Mouse (Mus musculus) CH12.LX (cell line): ENCODE measurements around the gene Leng9. TPM values are rescaled to one million over a fixed set of nuclear protein-coding genes. Genes with fewer than 3 reads are reported as not detected.

Experiments
- DNase-seq: peaks from one replicate; pipeline ENCODE4 v3.0.0-alpha.2; 2013; ENCODE audit errors: extremely low read depth
- H3K27ac ChIP-seq: 2 replicates; pipeline ENCODE4 v1.5.1; 2012; ENCODE audit warnings: low read depth, mild to moderate bottlenecking, control low read depth, moderate library complexity; ENCODE audit not compliant: insufficient read depth
- H3K27me3 ChIP-seq: replicated peaks from 2 replicates; pipeline ENCODE3; 2012; ENCODE audit warnings: inconsistent platforms
- H3K36me3 ChIP-seq, 2 experiments: replicated peaks in 1 of 2; 2 replicates each; pipeline versions ENCODE3 to v1.6.1; 2012; ENCODE audit warnings: inconsistent platforms in 1 of 2, low read length in 1 of 2, mild to moderate bottlenecking in 1 of 2, mixed read lengths in 1 of 2, moderate library complexity in 1 of 2; ENCODE audit not compliant: control insufficient read depth in 1 of 2, insufficient read depth in 1 of 2
- H3K4me1 ChIP-seq, 2 experiments: 2 replicates each; pipeline ENCODE4 v1.6.1; 2012; ENCODE audit warnings: inconsistent platforms in 1 of 2, moderate library complexity in 1 of 2; ENCODE audit not compliant: insufficient read depth in 2 of 2, control insufficient read depth in 1 of 2
- H3K4me2 ChIP-seq: 2 replicates; pipeline ENCODE4 v1.6.1; 2012; ENCODE audit warnings: low read depth, mild to moderate bottlenecking, control low read depth; ENCODE audit not compliant: poor library complexity, insufficient read depth, severe bottlenecking
- H3K4me3 ChIP-seq, 3 experiments: fragments of 150-350 bp in 1 of 3; sonication (generic) in 1 of 3; replicated peaks in 1 of 3; 2 replicates each; pipeline versions ENCODE3 to v1.5.1; 2011 to 2012; ENCODE audit warnings: low read depth in 2 of 3, low read length in 2 of 3, mild to moderate bottlenecking in 2 of 3, moderate library complexity in 2 of 3, control low read depth in 1 of 3, improper control_type of control experiment in 1 of 3, inconsistent platforms in 1 of 3, mixed read lengths in 1 of 3; ENCODE audit not compliant: poor library complexity in 1 of 3
- H3K79me2 ChIP-seq: replicated peaks from 2 replicates; pipeline ENCODE4 v1.6.1; 2012; ENCODE audit warnings: mild to moderate bottlenecking, moderate library complexity; ENCODE audit not compliant: control insufficient read depth, poor library complexity, insufficient read depth, severe bottlenecking; ENCODE audit errors: extremely low read depth
- H3K9ac ChIP-seq: 2 replicates; pipeline ENCODE4 v1.6.1; 2012; ENCODE audit warnings: low read depth, mild to moderate bottlenecking, control low read depth, moderate library complexity; ENCODE audit not compliant: insufficient read depth
- H3K9me3 ChIP-seq: replicated peaks from 2 replicates; pipeline ENCODE3; 2012; ENCODE audit warnings: low read length, inconsistent platforms, mixed read lengths
- BHLHE40 ChIP-seq: IDR thresholded peaks from 2 replicates; pipeline ENCODE4 v1.6.1; 2011; ENCODE audit warnings: mild to moderate bottlenecking, low read depth, low read length, improper control_type of control experiment
- CHD1 ChIP-seq: IDR thresholded peaks from 2 replicates; pipeline ENCODE4 v1.6.1; 2012; ENCODE audit warnings: low read depth, low read length, improper control_type of control experiment, inconsistent platforms
- CHD2 ChIP-seq: IDR thresholded peaks from 2 replicates; pipeline ENCODE4 v1.6.1; 2011; ENCODE audit warnings: low read length, improper control_type of control experiment
- CTCF ChIP-seq, 2 experiments: IDR thresholded peaks in 1 of 2; conservative IDR thresholded peaks in 1 of 2; 2 replicates each; pipeline ENCODE4 v1.5.1; 2011 to 2012; ENCODE audit warnings: low read depth in 2 of 2, low read length in 2 of 2, improper control_type of control experiment in 1 of 2, inconsistent platforms in 1 of 2, mild to moderate bottlenecking in 1 of 2, moderate library complexity in 1 of 2
- E2F4 ChIP-seq: IDR thresholded peaks from 2 replicates; pipeline ENCODE4 v1.6.1; 2011; ENCODE audit warnings: low read depth, low read length, improper control_type of control experiment; ENCODE audit not compliant: insufficient replicate concordance
- ELF1 ChIP-seq: IDR thresholded peaks from 2 replicates; pipeline ENCODE4 v1.6.1; 2014; ENCODE audit warnings: low read depth, mild to moderate bottlenecking, inconsistent platforms, low read length, improper control_type of control experiment
- EP300 ChIP-seq: IDR thresholded peaks from 2 replicates; pipeline ENCODE4 v1.6.1; 2011; ENCODE audit warnings: low read length, improper control_type of control experiment
- ETS1 ChIP-seq: conservative IDR thresholded peaks from 2 replicates; pipeline ENCODE4 v1.6.1; 2012; ENCODE audit warnings: low read depth, mild to moderate bottlenecking, inconsistent platforms, low read length, improper control_type of control experiment, moderate library complexity
- GABPA ChIP-seq: IDR thresholded peaks from 2 replicates; pipeline ENCODE4 v1.6.1; 2012; ENCODE audit warnings: low read depth, low read length, improper control_type of control experiment, inconsistent platforms; ENCODE audit not compliant: insufficient replicate concordance
- HCFC1 ChIP-seq: IDR thresholded peaks from 2 replicates; pipeline ENCODE4 v1.6.1; 2012; ENCODE audit warnings: low read depth, mild to moderate bottlenecking, inconsistent platforms, low read length, improper control_type of control experiment
- IRF4 ChIP-seq: IDR thresholded peaks from 2 replicates; pipeline ENCODE4 v1.6.1; 2014; ENCODE audit warnings: low read depth, mild to moderate bottlenecking, inconsistent platforms, low read length, improper control_type of control experiment
- JUN ChIP-seq: IDR thresholded peaks from 2 replicates; pipeline ENCODE4 v1.6.1; 2011; ENCODE audit warnings: low read depth, mild to moderate bottlenecking, low read length, improper control_type of control experiment, moderate library complexity; ENCODE audit not compliant: insufficient read depth
- JUND ChIP-seq: conservative IDR thresholded peaks from 2 replicates; pipeline ENCODE4 v1.6.1; 2011; ENCODE audit warnings: low read depth, low read length, improper control_type of control experiment
- KAT2A ChIP-seq: IDR thresholded peaks from 2 replicates; pipeline ENCODE4 v1.6.1; 2012; ENCODE audit warnings: low read length, improper control_type of control experiment, inconsistent platforms; ENCODE audit not compliant: insufficient replicate concordance
- MAFK ChIP-seq: IDR thresholded peaks from 2 replicates; pipeline ENCODE4 v1.6.1; 2011; ENCODE audit warnings: low read length, improper control_type of control experiment; ENCODE audit not compliant: insufficient replicate concordance
- MAX ChIP-seq: IDR thresholded peaks from 2 replicates; pipeline ENCODE4 v1.6.1; 2011; ENCODE audit warnings: low read length, improper control_type of control experiment
- MAZ ChIP-seq: IDR thresholded peaks from 2 replicates; pipeline ENCODE4 v1.6.1; 2012; ENCODE audit warnings: low read depth, mild to moderate bottlenecking, inconsistent platforms, low read length, improper control_type of control experiment, moderate library complexity
- MEF2A ChIP-seq: IDR thresholded peaks from 2 replicates; pipeline ENCODE4 v1.6.1; 2014; ENCODE audit warnings: low read depth, mild to moderate bottlenecking, inconsistent platforms, low read length, improper control_type of control experiment, borderline replicate concordance
- MXI1 ChIP-seq: IDR thresholded peaks from 2 replicates; pipeline ENCODE4 v1.6.1; 2011; ENCODE audit warnings: mild to moderate bottlenecking, low read depth, low read length, improper control_type of control experiment
- MYC ChIP-seq: IDR thresholded peaks from 2 replicates; pipeline ENCODE4 v1.6.1; 2011; ENCODE audit warnings: low read depth, mild to moderate bottlenecking, improper control_type of control experiment, low read length
- NELFE ChIP-seq: IDR thresholded peaks from 2 replicates; pipeline ENCODE4 v1.6.1; 2011; ENCODE audit warnings: low read depth, low read length, improper control_type of control experiment
- NRF1 ChIP-seq: IDR thresholded peaks from 2 replicates; pipeline ENCODE4 v1.6.1; 2014; ENCODE audit warnings: low read depth, mild to moderate bottlenecking, inconsistent platforms, low read length, improper control_type of control experiment, moderate library complexity
- PAX5 ChIP-seq: IDR thresholded peaks from 2 replicates; pipeline ENCODE4 v1.6.1; 2012; ENCODE audit warnings: low read length, inconsistent platforms, mixed read lengths
- POLR2A ChIP-seq: IDR thresholded peaks from 2 replicates; pipeline ENCODE4 v1.6.1; 2011; ENCODE audit warnings: low read depth, mild to moderate bottlenecking, improper control_type of control experiment, low read length
- POLR2AphosphoS2 ChIP-seq: IDR thresholded peaks from 2 replicates; pipeline ENCODE4 v1.6.1; 2011; ENCODE audit warnings: low read depth, low read length, improper control_type of control experiment
- RAD21 ChIP-seq: IDR thresholded peaks from 2 replicates; pipeline ENCODE4 v1.6.1; 2011; ENCODE audit warnings: low read depth, mild to moderate bottlenecking, low read length, improper control_type of control experiment, moderate library complexity
- RCOR1 ChIP-seq: conservative IDR thresholded peaks from 2 replicates; pipeline ENCODE4 v1.6.1; 2012; ENCODE audit warnings: low read depth, mild to moderate bottlenecking, inconsistent platforms, low read length, improper control_type of control experiment
- SIN3A ChIP-seq: IDR thresholded peaks from 2 replicates; pipeline ENCODE4 v1.6.1; 2012; ENCODE audit warnings: low read length, improper control_type of control experiment, inconsistent platforms
- SMC3 ChIP-seq: IDR thresholded peaks from 2 replicates; pipeline ENCODE4 v1.6.1; 2011; ENCODE audit warnings: low read depth, low read length, improper control_type of control experiment
- TBP ChIP-seq: conservative IDR thresholded peaks from 2 replicates; pipeline ENCODE4 v1.6.1; 2011; ENCODE audit warnings: low read depth, low read length, improper control_type of control experiment
- TCF12 ChIP-seq: IDR thresholded peaks from 2 replicates; pipeline ENCODE4 v1.6.1; 2014; ENCODE audit warnings: low read depth, mild to moderate bottlenecking, inconsistent platforms, low read length, improper control_type of control experiment
- UBTF ChIP-seq: IDR thresholded peaks from 2 replicates; pipeline ENCODE4 v1.6.1; 2012; ENCODE audit warnings: low read depth, mild to moderate bottlenecking, inconsistent platforms, low read length, improper control_type of control experiment, moderate library complexity
- USF1 ChIP-seq: IDR thresholded peaks from 2 replicates; pipeline ENCODE4 v1.6.1; 2014; ENCODE audit warnings: low read depth, mild to moderate bottlenecking, inconsistent platforms, low read length, improper control_type of control experiment
- USF2 ChIP-seq: conservative IDR thresholded peaks from 2 replicates; pipeline ENCODE4 v1.6.1; 2011; ENCODE audit warnings: low read depth, low read length, improper control_type of control experiment
- ZC3H11A ChIP-seq: IDR thresholded peaks from 2 replicates; pipeline ENCODE4 v1.6.1; 2012; ENCODE audit warnings: low read depth, mild to moderate bottlenecking, inconsistent platforms, low read length, improper control_type of control experiment
- ZKSCAN1 ChIP-seq: IDR thresholded peaks from 2 replicates; pipeline ENCODE4 v1.6.1; 2012; ENCODE audit warnings: low read depth, inconsistent platforms, low read length, improper control_type of control experiment, borderline replicate concordance
- ZMIZ1 ChIP-seq: IDR thresholded peaks from 2 replicates; pipeline ENCODE4 v1.6.1; 2012; ENCODE audit warnings: low read depth, mild to moderate bottlenecking, inconsistent platforms, low read length, improper control_type of control experiment
- ZNF384 ChIP-seq: IDR thresholded peaks from 2 replicates; pipeline ENCODE4 v1.6.1; 2012; ENCODE audit warnings: low read depth, low read length, improper control_type of control experiment, inconsistent platforms
- dilution Hi-C: fragments of 300-500 bp; cut with MboI; formaldehyde crosslinking; loops from 2 replicates; pipeline ENCODE4 v1.14.3; 2020; ENCODE audit warnings: low sequenced_read_pairs; ENCODE audit not compliant: extremely low pct_unique_long_range_greater_than_20kb, extremely low pct_ligation_motif_present
- in situ Hi-C: fragments of 300-500 bp; cut with MboI; formaldehyde crosslinking; loops from 3 replicates; pipeline ENCODE4 v1.14.3; 2019; ENCODE audit warnings: low sequenced_read_pairs, low pct_ligation_motif_present, low pct_unique_long_range_greater_than_20kb, mixed read lengths
- polyA plus RNA-seq: library from polyadenylated mRNA; unstranded; fragments of >175 nt; gene quantifications from 2 replicates; pipeline ENCODE4 v1.2.1, GENCODE M21; 2012; ENCODE audit warnings: low read depth; ENCODE audit not compliant: insufficient read length
- total RNA-seq, 2 experiments: library from RNA; depleted of rRNA; stranded (reverse); fragments of 300-350 nt in 1 of 2; fragments of >200 nt in 1 of 2; gene quantifications; 2 replicates each; pipeline ENCODE4 v1.2.3; 2012 to 2014

Leng9 gene
- total and polyA plus RNA-seq, 3 experiments, result 1.1 to 1.2 (median 1.2) TPM

- in situ Hi-C loops (no loop called here), dilution Hi-C loops (no loop called here)
- TF ChIP-seq JUN (no peak), POLR2AphosphoS2 (no peak; the same call in 1 of the 2 replicates), UBTF (peak; percentile 66; the same call in 1 of the 2 replicates), ZMIZ1 (no peak; the same call in 1 of the 2 replicates), SMC3 (no peak), ELF1 (peak; percentile 90), RAD21 (no peak), EP300 (no peak), JUND (no peak), TCF12 (peak; percentile 50; the same call in 1 of the 2 replicates), ZC3H11A (no peak), MYC (no peak), CHD2 (no peak), POLR2A (peak; percentile 68), MAX (no peak; the same call in 1 of the 2 replicates), KAT2A (0 out of 2 replicates have a peak, but pooled peaks have one; percentile 30), TBP (peak; percentile 78; the same call in 1 of the 2 replicates), CHD1 (no peak), CTCF (conservative IDR thresholded peaks at IDR 0.05 in 1 of 2, IDR thresholded peaks at IDR 0.05 in 1 of 2; ENCODE audit: low read depth in 2 of 2, low read length in 2 of 2) (no peak), MAZ (peak; percentile 81), GABPA (no peak), USF2 (no peak), HCFC1 (peak; percentile 62), PAX5 (no peak), ZNF384 (no peak), E2F4 (no peak), MAFK (no peak), NELFE (peak; percentile 64), RCOR1 (0 out of 2 replicates have a peak, but pooled peaks have one; percentile 54), ZKSCAN1 (no peak), SIN3A (peak; percentile 69), NRF1 (0 out of 2 replicates have a peak, but pooled peaks have one; percentile 18), USF1 (no peak), MEF2A (no peak; the same call in 1 of the 2 replicates), MXI1 (peak; percentile 22; the same call in 1 of the 2 replicates), ETS1 (no peak), BHLHE40 (no peak; the same call in 1 of the 2 replicates), IRF4 (peak; percentile 9; the same call in 1 of the 2 replicates)
- no peaks in the 10 kb centered on the region for H3K27me3 ChIP-seq
- H3K4me2 ChIP-seq, result peak overlapping the region; percentile 99
- H3K36me3 ChIP-seq, result peaks cover 37 to 41% of the 10 kb centered on the region in 2 experiments
- peaks cover 2% of the 10 kb centered on the region; the same call in 1 of the 2 replicates for H3K79me2 ChIP-seq
- H3K27ac ChIP-seq, result peak overlapping the region; percentile 95
- DNase-seq, result peak; percentile 90
- peak overlapping the region; percentile 70 for H3K9ac ChIP-seq
- H3K4me3 ChIP-seq, result peak overlapping the region; percentile 76 to 85 (median 83)
- H3K9me3 ChIP-seq, result no peaks in the 10 kb centered on the region
- H3K4me1 ChIP-seq, result peaks cover 15 to 36% of the 10 kb centered on the region in 2 experiments
Observed at GRCm38 (mm10) chr7:4149209-4150054, 742 bp downstream of the Leng9 start.
